Mouse (Mus musculus) B cell, adult 2 months (primary cell): Measurements from ENCODE around the gene Grifin.

Source experiments
- DNase-seq, 2 experiments: peaks; one replicate each; pipeline ENCODE4 v3.0.0; 2022

Grifin gene

GRCm38 (mm10) chr5:140564896-140565295 is at the start of gene Grifin:
Gene Grifin, minus strand, starts transcription at chr5:140565071.
- no peak for DNase-seq

- no peak for DNase-seq
These were observed 49.3 kb upstream of the Grifin start for GRCm38 (mm10) chr5:140614141-140614540.

GRCm38 (mm10) chr5:140612191-140612590 is 47.3 kb upstream of the Grifin start:
- no peak for DNase-seq

GRCm38 (mm10) chr5:140611611-140612185 is 46.8 kb upstream of the Grifin start:
- DNase-seq, result no peak

GRCm38 (mm10) chr5:140611021-140611583 is 46.2 kb upstream of the Grifin start:
- DNase-seq, result peak in 1 of 2 experiments; percentile 29

GRCm38 (mm10) chr5:140610273-140611011 is 45.6 kb upstream of the Grifin start:
- DNase-seq, result no peak

DNA sequence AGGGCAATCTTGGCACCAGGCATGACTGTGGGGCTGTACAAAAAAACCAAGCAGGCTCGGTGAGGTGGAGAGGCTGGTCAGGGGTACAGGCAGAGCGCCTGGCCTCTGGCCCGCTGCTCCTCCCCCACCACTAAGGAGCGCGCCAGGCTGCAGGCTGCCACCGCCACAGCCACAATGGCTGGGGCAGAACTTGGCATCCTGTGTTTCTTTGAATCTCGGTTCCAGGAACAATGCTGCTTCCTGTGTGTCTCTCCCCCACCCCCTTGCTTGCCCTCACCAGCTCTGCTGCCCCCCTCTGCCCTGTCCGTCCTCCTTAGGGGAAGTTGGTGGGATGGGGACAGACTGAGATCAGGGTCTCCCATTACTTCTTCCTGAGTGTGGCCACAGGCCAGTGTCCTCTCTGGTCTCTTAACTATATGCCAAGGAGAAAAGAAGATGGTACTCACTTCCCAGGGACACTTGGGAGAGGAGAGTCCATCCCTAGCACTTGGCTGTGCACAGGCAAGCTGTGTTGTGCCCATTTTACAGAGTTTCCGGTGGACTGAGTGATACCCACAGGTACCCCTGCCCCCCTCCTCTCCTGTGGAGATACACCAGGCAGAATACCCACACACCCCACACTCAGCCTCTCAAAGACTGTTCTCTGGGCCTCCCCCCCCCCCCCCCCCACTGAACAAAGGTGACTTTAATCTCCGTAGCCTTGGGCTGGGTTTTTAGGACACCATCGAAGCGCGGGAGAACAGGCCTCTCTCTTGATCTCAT is 44.8 kb upstream of the Grifin start:
- DNase-seq, result peak; percentile 43

DNA sequence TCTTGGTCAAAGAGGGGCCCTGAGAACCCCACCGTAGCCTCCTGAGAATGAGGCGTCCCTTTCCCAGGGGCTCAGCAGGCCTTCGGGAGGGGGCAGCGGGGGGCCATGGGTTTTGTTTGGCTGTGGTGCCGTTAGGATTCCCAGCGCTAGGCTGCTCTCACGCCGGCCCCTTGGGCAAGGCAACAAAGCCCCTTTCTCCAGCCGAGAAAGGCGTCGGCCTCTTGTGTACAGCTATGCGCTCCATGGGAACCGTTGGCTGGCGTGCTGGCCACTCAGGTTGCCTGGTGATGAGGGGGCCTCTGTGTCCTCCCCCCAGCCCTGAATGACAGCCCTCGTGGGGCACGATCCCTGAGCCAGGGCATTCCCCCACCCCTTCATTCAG is 43.8 kb upstream of the Grifin start:
- no peak for DNase-seq

GRCm38 (mm10) chr5:140607836-140608633 is 43.2 kb upstream of the Grifin start:
- DNase-seq, result peak; percentile 37 to 41

- DNase-seq, result peak; percentile 77 to 79
These were observed 42.3 kb upstream of the Grifin start, which contains the start of gene Lfng for GRCm38 (mm10) chr5:140607001-140607835. Gene Lfng, plus strand, starts transcription at chr5:140607320.

GRCm38 (mm10) chr5:140606386-140606785 is 41.5 kb upstream of the Grifin start:
- peak; percentile 37 to 39 for DNase-seq

DNA sequence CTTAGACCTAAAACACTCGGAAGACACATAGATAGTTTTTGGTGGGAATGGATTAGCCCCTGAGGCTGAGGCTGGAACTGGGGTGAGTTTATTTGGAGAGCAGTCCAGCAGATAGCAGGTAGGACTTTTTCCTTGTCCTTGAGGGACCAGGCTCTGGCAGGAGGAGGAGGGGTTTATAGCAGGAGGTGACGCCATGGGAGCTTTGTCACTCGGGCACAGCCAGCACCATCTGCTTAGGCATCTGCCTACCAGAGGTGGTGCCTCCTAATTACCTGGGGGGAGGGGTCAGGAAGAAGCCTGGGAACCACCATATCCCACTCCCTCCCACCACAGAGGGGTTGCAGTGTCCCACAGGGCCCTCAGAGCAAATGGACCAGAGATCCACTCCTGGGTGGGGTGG is 40.4 kb upstream of the Grifin start:
- DNase-seq, result no peak

GRCm38 (mm10) chr5:140604386-140604785 is 39.5 kb upstream of the Grifin start:
- DNase-seq, result no peak

DNA sequence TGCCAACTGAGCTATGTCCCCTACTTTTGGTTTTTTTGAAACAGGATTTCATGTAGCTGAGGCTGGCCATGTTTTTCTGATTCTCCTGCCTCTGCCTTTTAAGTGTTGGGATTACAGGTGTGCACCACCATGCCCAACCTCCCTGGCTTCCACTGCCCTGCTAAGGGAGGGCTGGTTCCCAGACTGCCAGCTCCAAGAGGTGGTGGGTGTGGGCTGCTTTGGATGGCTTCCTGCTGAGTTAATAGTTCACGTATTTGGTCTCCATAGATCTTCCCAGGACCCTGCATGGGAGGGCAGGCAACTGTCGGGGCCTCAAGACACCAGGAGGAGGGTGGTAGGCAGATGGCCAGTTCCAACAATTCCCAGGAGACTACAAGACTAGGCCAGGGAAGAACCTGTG is 37.7 kb upstream of the Grifin start:
- no peak for DNase-seq

GRCm38 (mm10) chr5:140601712-140602111 is 36.8 kb upstream of the Grifin start:
- no peak for DNase-seq

DNA sequence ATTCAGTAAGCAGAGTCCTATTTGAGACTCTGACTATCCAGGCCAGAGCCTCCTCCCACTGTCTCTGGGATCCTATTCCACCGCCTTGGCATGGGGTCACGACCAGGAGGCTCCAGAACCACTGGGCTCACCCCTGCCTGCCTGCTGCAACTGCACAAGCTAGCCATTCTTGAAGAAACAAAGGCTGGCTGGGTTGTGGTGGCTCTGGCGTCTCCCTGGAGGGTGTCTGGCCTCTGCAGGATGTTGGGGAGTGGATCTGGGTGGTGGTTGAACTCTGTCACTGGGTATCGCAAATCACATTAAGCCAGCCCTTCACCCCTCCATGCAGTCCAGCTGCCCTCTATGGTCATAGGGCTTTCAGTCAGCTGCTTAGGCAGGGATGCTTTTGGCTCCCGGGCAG is 35.1 kb upstream of the Grifin start:
- DNase-seq, result no peak

- no peak for DNase-seq
These were observed 32.9 kb upstream of the Grifin start for GRCm38 (mm10) chr5:140597787-140598186.

DNA sequence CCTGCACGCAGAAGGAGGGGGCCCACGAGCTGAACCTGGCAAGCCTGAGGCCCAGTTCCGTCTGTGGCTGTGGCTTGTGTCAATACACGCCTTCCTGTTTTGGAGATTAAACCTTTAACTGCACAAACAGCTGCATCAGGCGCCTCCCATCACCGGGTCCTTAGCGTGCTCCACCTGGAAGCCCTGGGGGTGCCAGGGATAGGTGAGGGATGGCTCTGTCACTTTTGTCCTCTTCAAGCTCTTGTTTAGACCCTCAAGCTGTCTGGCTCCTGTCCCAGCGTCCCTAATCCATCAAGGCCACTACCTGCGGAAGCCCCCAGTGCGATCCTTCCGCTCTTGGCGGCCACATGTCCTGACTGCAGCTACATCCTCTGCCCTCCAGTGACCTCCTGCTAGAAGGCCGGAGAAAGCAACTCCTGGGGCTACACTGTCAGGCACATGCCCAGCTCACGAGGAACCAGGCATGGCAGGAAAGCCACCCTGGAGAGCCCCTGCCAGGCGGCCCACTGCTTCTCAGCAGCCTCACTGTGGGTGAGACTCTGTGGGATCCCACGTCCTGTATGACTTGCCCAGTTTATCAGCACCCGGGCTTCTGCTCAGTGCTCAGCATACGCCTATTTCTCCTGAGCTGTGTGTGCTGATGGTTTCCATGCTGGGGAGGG is 32.2 kb upstream of the Grifin start:
- DNase-seq, result peak; percentile 75 to 78

DNA sequence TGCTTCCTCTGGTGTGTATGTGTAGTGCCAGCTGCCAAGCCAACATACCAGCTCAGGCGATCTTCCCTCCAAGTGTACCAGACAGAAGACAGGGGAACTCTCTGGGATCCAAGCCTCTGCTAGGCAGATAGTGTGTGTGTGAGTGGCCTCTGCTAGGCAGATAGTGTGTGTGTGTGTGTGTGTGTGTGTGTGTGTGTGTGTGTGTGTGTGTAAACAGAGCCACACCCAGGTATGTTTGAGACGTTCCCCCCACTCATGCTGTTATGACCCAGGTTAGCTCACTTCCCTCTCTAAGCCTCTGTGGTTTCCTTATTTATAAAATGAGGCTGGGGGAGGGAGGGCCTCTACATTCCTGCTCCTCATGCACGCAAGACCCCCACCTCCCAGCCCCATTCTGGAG is 31.6 kb upstream of the Grifin start:
- no peak for DNase-seq

GRCm38 (mm10) chr5:140594846-140595245 is 30.0 kb upstream of the Grifin start:
- no peak for DNase-seq
